Mouse (Mus musculus): Measurements from ENCODE around the gene Asb18.

GRCm38 (mm10) chr1:90018071-90018470 is 3.6 kb upstream of the Asb18 start:
- TF ChIP-seq CTCF (IDR thresholded peaks at IDR 0.05; ENCODE audit: low read depth) (no peak), EP300 (IDR thresholded peaks at IDR 0.05; ENCODE audit: low read depth) (no peak)

Measured in liver, postnatal 0 days (tissue).